In the genomic region with DNA sequence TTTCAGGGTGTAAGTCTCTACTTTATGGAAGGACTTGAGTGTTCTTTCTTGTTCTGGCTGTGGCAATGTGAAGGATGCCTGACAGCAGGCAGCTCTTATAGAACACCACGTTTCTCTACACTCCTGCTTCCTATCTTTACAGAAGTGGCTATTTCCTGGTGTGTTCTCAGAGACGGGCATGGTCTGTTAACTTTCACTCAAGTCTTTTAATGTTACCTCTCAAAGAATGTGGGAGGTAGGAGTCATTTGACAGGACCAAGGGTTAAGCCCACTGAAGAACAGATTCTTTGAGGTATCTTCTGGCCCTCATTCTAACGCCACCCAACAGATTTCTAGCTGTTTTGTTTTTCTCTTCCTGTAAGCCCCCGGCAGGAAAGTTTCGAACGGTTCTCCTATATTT, we compare ENCODE assay signal across 28 mouse cellular contexts. TPM values are rescaled to one million over a fixed set of nuclear protein-coding genes. Genes with fewer than 3 reads are reported as not detected.
DNase-seq lines count a peak whose midpoint lies in the region; ATAC-seq and TF ChIP-seq lines count a peak whose summit lies in the region.
"Had no signal": no experiment of that assay in that cellular context is flagged by ENCODE, and none has a peak within 500 bp of the region (broad histone marks: within the 10 kb centered on the region; RNA-seq: fewer than 3 reads in every experiment).

No protein-coding gene starts in this region.

- 0 out of 2 replicates have a peak, but pooled peaks have one; percentile 62 for ATAC-seq in kidney, embryonic 15.5 days (replicated peaks; ENCODE audit: low FRiP score)
- no peak for ATAC-seq in kidney, postnatal 0 days (replicated peaks; ENCODE audit: low FRiP score, low read depth)
- ATAC-seq in kidney, embryonic 14.5 days (ENCODE audit: low FRiP score, low TSS enrichment) = no peak
- ATAC-seq in lung, postnatal 0 days = 0 out of 2 replicates have a peak, but pooled peaks have one; percentile 16
- ATAC-seq: CD4-positive, CD25-positive, alpha-beta regulatory T cell, adult 4 months; forebrain, embryonic 14.5 days had no signal

- 0 out of 2 replicates have a peak overlapping the region, but pooled peaks have one; percentile 19 for H3K4me2 ChIP-seq in kidney, embryonic 15.5 days
- no peak overlapping the region for H3K4me2 ChIP-seq in kidney, postnatal 0 days (ENCODE audit: low read length)
- H3K4me2 ChIP-seq in kidney, embryonic 14.5 days (replicated peaks; ENCODE audit: low read depth, low read length) = no peak overlapping the region
- H3K4me2 ChIP-seq in lung, postnatal 0 days (replicated peaks; ENCODE audit: low read depth, low read length) = no peak overlapping the region
- H3K4me2 ChIP-seq: embryonic facial prominence, embryonic 13.5 days; embryonic facial prominence, embryonic 15.5 days; forebrain, embryonic 12.5 days had no signal

- 8% methylated on average over 6 of the region's 6 CpGs for WGBS in kidney, adult 2 months
- 39% methylated on average over 6 of the region's 6 CpGs for WGBS in kidney, embryonic 15.5 days
- WGBS in kidney, postnatal 0 days = 45% methylated on average over 6 of the region's 6 CpGs
- 32% methylated on average over 6 of the region's 6 CpGs for WGBS in kidney, embryonic 14.5 days
- 38% methylated on average over 6 of the region's 6 CpGs for WGBS in lung, postnatal 0 days

- peaks cover 18% of the 10 kb centered on the region for H3K4me1 ChIP-seq in kidney, adult 2 months (ENCODE audit: control insufficient read depth, insufficient read depth, low read length)
- H3K4me1 ChIP-seq in kidney, embryonic 15.5 days = 0 out of 2 replicates have a peak, but pooled peaks cover 3% of the 10 kb centered on the region
- no peaks in the 10 kb centered on the region for H3K4me1 ChIP-seq in kidney, postnatal 0 days (replicated peaks; ENCODE audit: insufficient read depth, low read length)
- no peaks in the 10 kb centered on the region for H3K4me1 ChIP-seq in kidney, embryonic 14.5 days (ENCODE audit: control insufficient read depth, insufficient read depth, low read length)
- H3K4me1 ChIP-seq in lung, postnatal 0 days (ENCODE audit: insufficient read depth, low read depth, low read length) = no peaks in the 10 kb centered on the region
- H3K4me1 ChIP-seq: embryonic facial prominence, embryonic 15.5 days; forebrain, embryonic 10.5 days; forebrain, embryonic 12.5 days had no signal

- no peaks in the 10 kb centered on the region; the same call in 1 of the 2 replicates for H3K36me3 ChIP-seq in kidney, adult 2 months (ENCODE audit: control insufficient read depth, insufficient read depth, low read length)
- H3K36me3 ChIP-seq in kidney, embryonic 15.5 days = no peaks in the 10 kb centered on the region
- H3K36me3 ChIP-seq in kidney, postnatal 0 days (ENCODE audit: insufficient read depth, low read length) = no peaks in the 10 kb centered on the region
- no peaks in the 10 kb centered on the region for H3K36me3 ChIP-seq in kidney, embryonic 14.5 days (ENCODE audit: control insufficient read depth, insufficient read depth, low read length)
- no peaks in the 10 kb centered on the region for H3K36me3 ChIP-seq in lung, postnatal 0 days (ENCODE audit: insufficient read depth, low read length)
- H3K36me3 ChIP-seq: embryonic facial prominence, embryonic 13.5 days; embryonic facial prominence, embryonic 15.5 days; forebrain, embryonic 10.5 days; forebrain, embryonic 12.5 days; G1E had no signal

- no peak for TF ChIP-seq CTCF in kidney, adult 2 months (conservative IDR thresholded peaks at IDR 0.05; ENCODE audit: insufficient read depth, insufficient read length, low read depth, low read length)
- TF ChIP-seq CTCF in kidney, postnatal 0 days (IDR thresholded peaks at IDR 0.05; ENCODE audit: low read depth) = no peak
- TF ChIP-seq CTCF in lung, postnatal 0 days (IDR thresholded peaks at IDR 0.05) = no peak

- no peak overlapping the region for H3K9ac ChIP-seq in kidney, embryonic 15.5 days
- H3K9ac ChIP-seq in kidney, postnatal 0 days (ENCODE audit: low read depth, low read length) = no peak overlapping the region
- no peak overlapping the region for H3K9ac ChIP-seq in kidney, embryonic 14.5 days (ENCODE audit: low read depth, low read length)
- H3K9ac ChIP-seq in lung, postnatal 0 days (replicated peaks; ENCODE audit: low read depth) = no peak overlapping the region
- H3K9ac ChIP-seq: embryonic facial prominence, embryonic 13.5 days; embryonic facial prominence, embryonic 15.5 days; forebrain, embryonic 12.5 days had no signal

- H3K9me3 ChIP-seq in kidney, embryonic 15.5 days (replicated peaks) = no peaks in the 10 kb centered on the region
- no peaks in the 10 kb centered on the region for H3K9me3 ChIP-seq in kidney, postnatal 0 days (replicated peaks; ENCODE audit: low read length)
- no peaks in the 10 kb centered on the region for H3K9me3 ChIP-seq in kidney, embryonic 14.5 days (ENCODE audit: control insufficient read depth, low read length)
- H3K9me3 ChIP-seq in lung, postnatal 0 days (ENCODE audit: low read length) = no peaks in the 10 kb centered on the region
- H3K9me3 ChIP-seq: embryonic facial prominence, embryonic 13.5 days; embryonic facial prominence, embryonic 15.5 days; forebrain, embryonic 10.5 days; forebrain, embryonic 12.5 days; G1E had no signal

- peak; percentile 54 for DNase-seq in kidney, adult 2 months
- DNase-seq in kidney, postnatal 14 days = no peak
- DNase-seq in kidney, postnatal 10 days = no peak
- DNase-seq in kidney, postnatal 0 days (ENCODE audit: low spot score) = peak; percentile 26
- DNase-seq in lung, postnatal 0 days (ENCODE audit: low spot score) = peak; percentile 26
- no peak for DNase-seq in lung, postnatal 4 days
- DNase-seq: adrenal gland, adult 2 months; adrenal gland, postnatal 10 days; adrenal gland, postnatal 25 days; B cell, adult 2 months; cerebellum, adult 11 months; cerebellum, adult 18-20 months; cerebellum, adult 8-10 months; cerebellum, adult 9-11 months; cerebellum, postnatal 14 days; cerebellum, postnatal 36 days; embryo, embryonic 11 days had no signal

- TF ChIP-seq POLR2A in kidney, adult 2 months (IDR thresholded peaks at IDR 0.05; ENCODE audit: low read depth, low read length) = no peak

- no peak for TF ChIP-seq EP300 in lung, postnatal 0 days (IDR thresholded peaks at IDR 0.05)

- no peak overlapping the region for H3K4me3 ChIP-seq in kidney, adult 2 months (ENCODE audit: insufficient read depth, low read depth, low read length)
- no peak overlapping the region for H3K4me3 ChIP-seq in kidney, embryonic 15.5 days (replicated peaks)
- no peak overlapping the region for H3K4me3 ChIP-seq in kidney, postnatal 0 days (replicated peaks; ENCODE audit: low read depth, low read length)
- H3K4me3 ChIP-seq in kidney, embryonic 14.5 days (ENCODE audit: low read length) = no peak overlapping the region
- H3K4me3 ChIP-seq in lung, postnatal 0 days (ENCODE audit: low read depth, low read length) = no peak overlapping the region
- H3K4me3 ChIP-seq: embryonic facial prominence, embryonic 13.5 days; embryonic facial prominence, embryonic 15.5 days; erythroblast, embryonic 14.5 days; forebrain, embryonic 10.5 days; forebrain, embryonic 12.5 days had no signal

- H3K27ac ChIP-seq in kidney, adult 2 months (ENCODE audit: insufficient read depth, low read depth, low read length) = peak overlapping the region; percentile 83
- H3K27ac ChIP-seq in kidney, embryonic 15.5 days = peak overlapping the region; percentile 62; the same call in 1 of the 2 replicates
- H3K27ac ChIP-seq in kidney, postnatal 0 days = peak overlapping the region; percentile 47
- no peak overlapping the region for H3K27ac ChIP-seq in kidney, embryonic 14.5 days (ENCODE audit: low read depth, low read length)
- no peak overlapping the region for H3K27ac ChIP-seq in lung, postnatal 0 days (ENCODE audit: low read length)
- H3K27ac ChIP-seq: embryonic facial prominence, embryonic 13.5 days; embryonic facial prominence, embryonic 15.5 days; forebrain, embryonic 10.5 days; forebrain, embryonic 12.5 days had no signal

- H3K27me3 ChIP-seq in kidney, adult 2 months (replicated peaks; ENCODE audit: control insufficient read depth, insufficient read depth, low read length) = no peaks in the 10 kb centered on the region
- no peaks in the 10 kb centered on the region for H3K27me3 ChIP-seq in kidney, embryonic 15.5 days
- H3K27me3 ChIP-seq in kidney, postnatal 0 days (ENCODE audit: insufficient read depth, low read length) = no peaks in the 10 kb centered on the region
- no peaks in the 10 kb centered on the region for H3K27me3 ChIP-seq in kidney, embryonic 14.5 days (ENCODE audit: control insufficient read depth, insufficient read depth, low read length)
- H3K27me3 ChIP-seq in lung, postnatal 0 days (replicated peaks; ENCODE audit: insufficient read depth, low read length) = no peaks in the 10 kb centered on the region
- H3K27me3 ChIP-seq: CH12.LX; embryonic facial prominence, embryonic 13.5 days; embryonic facial prominence, embryonic 15.5 days; forebrain, embryonic 12.5 days had no signal

RNA-seq across cellular contexts. Expression of gene Shroom4, which starts 9.5 kb away (rescaled TPM):
- 15.7 and 19.6 TPM in 2 replicates for polyA plus RNA-seq in kidney, adult 2 months (2012; rRNA removed)
- 6.8 and 7.2 TPM in 2 replicates for polyA plus RNA-seq in kidney, embryonic 15.5 days (2015; fragmentation: Nextera tagmentation; extraction: Ambion mirVana)
- 6.4 and 7.3 TPM in 2 replicates for polyA plus RNA-seq in kidney, postnatal 0 days (2015; fragmentation: Nextera tagmentation; extraction: Ambion mirVana)
- 5.1 and 9.3 TPM in 2 replicates for polyA plus RNA-seq in kidney, embryonic 14.5 days (2014; fragmentation: Nextera tagmentation; extraction: Ambion mirVana)
- polyA plus RNA-seq in lung, postnatal 0 days (2015; fragmentation: Nextera tagmentation; extraction: Ambion mirVana) = 4.4 and 4.7 TPM in 2 replicates
- polyA plus RNA-seq: CD4-positive, CD25-positive, alpha-beta regulatory T cell, adult 4 months; erythroblast, embryonic 14.5 days; G1E had no signal

Comparison
In these comparisons a context has a peak if more than half of its experiments do, and no peak if none do; other contexts are left out.
1. DNase-seq: peak in kidney, adult 2 months (single experiment), kidney, postnatal 0 days (single experiment) and lung, postnatal 0 days (single experiment); none in kidney, postnatal 14 days (single experiment), kidney, postnatal 10 days (single experiment) and lung, postnatal 4 days (0 of 2).
2. H3K27ac ChIP-seq: peak in kidney, adult 2 months (single experiment), kidney, embryonic 15.5 days (single experiment) and kidney, postnatal 0 days (single experiment); none in kidney, embryonic 14.5 days (single experiment) and lung, postnatal 0 days (single experiment).
3. ATAC-seq: peak in kidney, embryonic 15.5 days (single experiment) and lung, postnatal 0 days (single experiment); none in kidney, postnatal 0 days (single experiment) and kidney, embryonic 14.5 days (single experiment).